Mouse (Mus musculus): Measurements from ENCODE around the gene Ptprq.

DNA sequence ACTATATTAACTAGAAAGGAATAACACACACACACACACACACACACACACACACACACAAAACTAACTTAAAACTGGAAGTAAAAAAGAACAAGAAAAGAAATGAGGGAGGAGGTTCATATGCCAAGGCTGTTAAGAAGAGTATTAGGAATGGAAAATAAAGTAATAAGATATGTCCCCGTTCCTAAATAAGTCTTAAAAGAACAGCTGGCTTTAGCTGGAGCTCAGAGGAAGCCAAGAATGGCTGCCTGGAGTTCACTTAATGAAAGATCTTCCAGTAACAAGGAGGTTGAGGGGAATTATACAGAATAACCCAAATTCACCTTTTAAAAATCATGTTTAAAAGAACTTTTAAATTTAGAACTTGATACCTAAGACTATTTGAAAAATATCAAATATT is 93.2 kb downstream of the Ptprq start:
- TF ChIP-seq GATA1 (IDR thresholded peaks at IDR 0.05; ENCODE audit: low read length) = no peak
- no peak for TF ChIP-seq TAL1 (IDR thresholded peaks at IDR 0.05; ENCODE audit: low read length)

Data from erythroblast, embryonic 14.5 days (primary cell).